Mouse (Mus musculus) CD4-positive, CD25-positive, alpha-beta regulatory T cell, adult 4 months (primary cell): ENCODE data around the gene Fam160a1. TPM values are rescaled to one million over a fixed set of nuclear protein-coding genes. Genes with fewer than 3 reads are reported as not detected.

Source experiments
- ATAC-seq: one replicate; pipeline ENCODE4 v1.8.0; 2017
- polyA plus RNA-seq, 2 experiments: library from polyadenylated mRNA; unstranded; fragments of 100-300 nt; shearing (Covaris generic); gene quantifications; one replicate each; pipeline ENCODE4 v1.2.1; 2017

Gene Fam160a1
- polyA plus RNA-seq, 2 experiments from 2014 or later, result 3.8 to 8.0 TPM

GRCm38 (mm10) chr3:85677133-85677532, 140.0 kb downstream of the Fam160a1 start:
- no peak for ATAC-seq

DNA sequence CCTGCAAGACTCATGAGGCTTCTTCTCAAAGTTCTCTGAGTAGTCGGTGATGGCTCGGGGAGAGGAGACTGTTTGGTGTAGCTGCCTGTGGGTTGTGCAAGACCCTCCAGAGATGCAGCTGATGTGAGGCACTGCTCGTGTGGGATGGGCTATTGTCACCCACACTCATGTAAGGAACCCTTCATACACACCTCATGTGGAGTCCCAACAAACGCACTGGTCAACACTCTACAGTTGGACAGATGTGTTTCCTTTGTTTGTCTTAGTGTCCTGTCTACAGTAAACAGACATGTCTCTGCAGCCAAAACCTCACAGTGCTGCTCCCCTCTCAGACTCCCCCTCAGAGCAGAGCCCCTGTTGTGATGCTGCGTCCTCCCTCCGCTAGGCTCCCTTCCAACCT, 147.2 kb downstream of the Fam160a1 start:
- no peak for ATAC-seq

DNA sequence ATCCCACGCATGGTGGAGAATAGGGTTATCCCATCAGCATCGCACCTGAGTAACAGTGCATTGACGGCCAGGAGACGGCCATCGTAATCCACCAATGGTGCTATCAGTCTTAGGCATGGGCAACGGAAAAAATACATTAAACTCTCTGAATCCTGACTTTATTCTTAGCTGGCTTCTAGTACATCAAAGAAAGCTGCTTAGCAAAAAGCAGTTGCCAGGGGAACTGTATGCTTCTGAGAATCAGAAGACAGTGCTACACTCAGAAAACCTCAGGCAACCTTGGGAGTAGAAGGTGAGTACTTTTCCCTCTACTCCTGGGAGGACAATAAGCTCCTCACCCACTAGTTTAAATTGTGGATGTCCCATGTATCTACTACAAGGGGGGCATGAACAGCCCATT, 149.4 kb downstream of the Fam160a1 start:
- ATAC-seq, result no peak

GRCm38 (mm10) chr3:85666736-85667135, 150.4 kb downstream of the Fam160a1 start:
- no peak for ATAC-seq

DNA sequence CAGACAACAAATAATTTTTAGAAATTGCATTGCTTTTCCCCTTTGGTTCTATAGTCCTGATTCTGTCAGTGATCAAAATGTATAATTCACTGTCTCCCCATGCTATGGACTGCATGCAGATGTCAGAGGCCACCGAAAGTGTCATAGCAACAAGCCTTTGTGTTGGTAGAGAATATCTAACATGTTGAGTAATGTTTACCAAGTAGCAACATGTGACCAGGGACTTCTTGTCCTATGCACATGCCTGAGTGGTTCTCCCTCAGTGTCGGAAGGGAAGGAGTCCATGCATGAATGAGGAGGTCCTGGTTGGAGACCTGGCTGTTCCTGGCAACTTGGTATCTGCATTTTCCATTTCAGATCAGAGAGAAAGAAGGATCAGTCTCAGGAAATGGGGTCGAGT, 150.9 kb downstream of the Fam160a1 start:
- no peak for ATAC-seq

GRCm38 (mm10) chr3:85664591-85665171, 152.4 kb downstream of the Fam160a1 start:
- no peak for ATAC-seq

GRCm38 (mm10) chr3:85663826-85664225, 153.3 kb downstream of the Fam160a1 start:
- no peak for ATAC-seq

- no peak for ATAC-seq
These were observed 154.9 kb downstream of the Fam160a1 start for GRCm38 (mm10) chr3:85661926-85662813.

GRCm38 (mm10) chr3:85659681-85660080, 157.4 kb downstream of the Fam160a1 start:
- no peak for ATAC-seq

DNA sequence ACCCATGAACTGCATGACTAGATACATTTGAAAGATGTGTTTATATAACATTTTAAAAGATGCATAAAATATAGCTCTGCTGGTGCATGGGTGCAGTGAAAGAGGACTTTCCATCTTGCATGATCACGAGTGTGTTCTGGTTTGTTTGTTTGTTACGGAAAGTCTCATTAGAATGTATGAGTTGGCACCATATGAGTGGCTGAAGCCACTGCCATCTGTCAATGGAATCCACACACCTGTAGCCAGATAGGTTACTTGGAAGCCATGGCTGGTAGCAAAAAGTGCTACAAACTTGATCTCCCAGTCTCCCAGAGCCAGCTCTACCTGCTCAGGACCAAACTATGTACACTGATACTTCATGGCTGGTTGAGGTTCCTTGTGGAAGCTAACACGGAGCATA, 161.6 kb downstream of the Fam160a1 start:
- ATAC-seq, result no peak

GRCm38 (mm10) chr3:85652727-85653665, 164.1 kb downstream of the Fam160a1 start:
- no peak for ATAC-seq

DNA sequence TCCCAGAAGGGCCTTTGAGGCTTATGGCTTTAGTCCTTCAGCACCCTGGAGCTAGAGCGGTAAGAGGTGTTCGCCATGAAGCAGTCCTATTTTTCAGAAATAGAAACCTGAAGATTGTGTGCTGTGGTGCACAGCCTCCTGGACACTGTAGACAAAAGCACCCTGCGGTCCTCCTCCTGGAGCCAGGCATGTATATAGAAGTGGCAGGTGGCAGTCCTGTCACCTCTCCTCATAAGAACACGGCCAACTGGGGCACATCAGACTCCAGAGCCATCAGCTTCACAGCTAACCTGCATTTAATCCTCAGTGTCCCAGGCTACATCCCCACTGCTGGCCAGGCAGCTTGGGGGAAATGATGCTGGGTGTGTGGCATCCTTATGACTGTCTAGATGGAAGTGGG, 167.9 kb downstream of the Fam160a1 start:
- no peak for ATAC-seq

DNA sequence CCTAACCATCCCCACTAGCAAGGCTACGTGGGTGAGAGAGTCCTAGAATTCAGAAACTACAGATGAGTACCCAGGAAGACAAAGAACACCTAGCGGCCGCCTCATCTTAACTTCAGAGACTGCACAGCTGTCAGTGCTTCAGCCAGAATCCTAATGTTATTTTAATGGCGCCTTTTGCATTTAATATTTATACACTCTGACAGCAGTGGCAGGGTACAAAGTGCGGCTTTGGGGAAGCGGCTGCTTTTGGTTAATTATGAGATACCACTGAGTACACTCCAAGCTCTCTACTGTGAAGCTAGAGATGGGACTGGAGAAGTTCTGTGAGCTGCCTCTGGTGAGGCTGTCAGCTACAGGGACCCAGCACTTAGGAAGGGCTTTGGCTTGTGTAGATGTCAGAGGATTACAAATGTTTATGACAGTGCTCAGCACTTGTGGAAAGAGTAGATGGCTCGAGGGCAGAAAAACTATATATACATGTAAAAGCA, 171.5 kb downstream of the Fam160a1 start:
- ATAC-seq, result no peak

- no peak for ATAC-seq
These were observed 172.3 kb downstream of the Fam160a1 start for GRCm38 (mm10) chr3:85644814-85645213.

DNA sequence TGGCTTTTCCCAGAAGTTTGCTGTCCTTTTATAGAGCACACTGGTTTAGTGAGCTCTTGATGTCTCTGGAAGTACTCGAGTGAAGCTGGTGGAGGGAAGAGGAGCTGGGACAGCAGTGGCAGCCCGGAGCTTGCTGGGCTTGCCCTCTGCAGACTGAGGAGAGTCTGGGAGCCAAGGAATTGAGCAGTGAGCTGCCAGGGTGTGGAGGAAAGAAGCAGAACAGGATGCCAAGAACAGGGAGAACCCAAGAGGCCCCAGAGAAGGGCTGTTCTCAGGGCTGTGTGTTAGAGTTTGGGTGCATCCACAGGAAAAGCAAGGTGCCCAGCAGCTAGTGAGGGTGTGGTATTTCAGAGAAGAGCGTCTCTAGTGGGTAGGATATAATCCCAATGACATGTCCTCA, 175.3 kb downstream of the Fam160a1 start:
- ATAC-seq, result no peak

GRCm38 (mm10) chr3:85636716-85637447, 180.2 kb downstream of the Fam160a1 start:
- no peak for ATAC-seq

GRCm38 (mm10) chr3:85635591-85635990, 181.5 kb downstream of the Fam160a1 start:
- no peak for ATAC-seq

DNA sequence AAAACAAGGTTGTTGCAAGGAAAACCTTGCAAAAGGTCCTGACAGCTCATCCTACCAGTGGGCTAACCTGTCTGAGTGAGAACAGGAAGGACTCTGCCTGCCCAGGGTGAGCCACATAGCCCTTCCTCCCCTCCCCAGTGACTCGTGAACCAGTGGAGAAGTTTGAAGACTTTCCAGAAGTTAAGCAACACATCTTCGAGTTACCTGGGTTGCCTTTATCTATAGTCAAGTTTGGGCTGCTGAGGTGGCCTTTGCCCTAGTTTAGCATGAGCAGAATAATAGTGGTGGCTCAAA, 182.0 kb downstream of the Fam160a1 start:
- no peak for ATAC-seq

DNA sequence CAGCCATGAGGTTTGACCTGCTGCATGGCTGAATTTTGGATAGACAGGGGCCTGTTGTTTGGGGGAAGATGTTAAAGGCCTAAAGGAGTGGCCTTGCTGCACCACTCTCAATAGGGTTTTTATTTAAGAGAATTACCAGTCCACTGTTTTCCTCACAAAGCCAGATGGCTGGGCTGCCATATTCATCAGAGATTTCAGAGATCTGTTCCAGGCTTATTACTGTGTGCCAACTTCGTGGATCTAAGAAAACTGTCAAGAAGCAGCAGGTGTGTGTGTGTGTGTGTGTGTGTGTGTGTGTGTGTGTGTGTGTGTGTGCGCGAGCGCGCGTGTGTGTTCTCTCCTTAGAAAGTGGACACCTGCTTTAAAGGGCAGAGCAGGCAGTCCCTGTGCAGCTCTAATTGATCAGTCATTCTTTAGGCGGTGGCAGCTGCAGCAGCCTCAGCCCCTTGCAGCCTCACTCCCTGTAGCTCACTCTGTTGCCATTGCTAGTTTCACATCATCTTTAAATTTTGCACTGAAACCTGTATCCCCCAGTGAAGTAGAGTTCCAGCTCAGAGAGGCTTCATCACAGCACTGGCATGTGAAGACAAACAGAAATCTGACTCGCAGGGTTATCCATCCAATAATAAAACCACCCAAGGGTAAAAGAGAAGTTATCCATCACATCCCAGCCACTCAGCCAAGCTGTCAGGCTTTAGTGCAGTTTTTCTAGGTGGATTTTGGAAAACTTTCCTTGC, 182.5 kb downstream of the Fam160a1 start:
- ATAC-seq, result no peak

GRCm38 (mm10) chr3:85633733-85634132, 183.4 kb downstream of the Fam160a1 start:
- ATAC-seq, result no peak

DNA sequence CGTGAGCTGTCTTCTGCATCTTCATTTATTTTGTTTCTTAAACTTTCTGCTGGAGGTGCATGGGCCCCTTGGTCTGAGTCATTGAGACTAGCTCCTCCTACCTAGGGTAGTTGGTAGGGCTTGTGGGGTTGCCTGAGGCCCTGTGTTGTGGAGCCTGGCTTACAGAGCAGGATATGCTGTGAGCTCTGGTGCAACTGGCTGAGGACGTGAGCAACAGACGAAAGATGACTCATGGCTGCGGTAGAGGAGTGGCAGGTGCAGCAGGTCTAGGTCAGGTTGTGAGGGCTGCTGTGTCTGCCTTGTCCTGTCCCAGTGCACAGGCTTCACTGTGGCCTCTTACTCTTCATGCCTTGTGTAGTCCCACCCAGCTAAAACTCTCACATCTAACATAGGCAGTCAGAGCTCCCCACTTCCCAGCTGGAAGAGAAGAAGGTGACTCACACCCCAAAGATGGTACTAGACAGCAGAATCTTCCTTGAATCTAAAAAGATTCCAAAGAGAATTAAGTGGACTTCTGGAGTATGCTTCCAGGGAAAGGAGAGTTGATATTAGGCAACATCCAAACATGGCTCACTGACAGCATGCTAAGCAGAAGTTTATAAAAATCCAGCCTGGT, 187.1 kb downstream of the Fam160a1 start:
- peak; percentile 53 for ATAC-seq
